Mouse (Mus musculus) stomach, embryonic 15.5 days (tissue): ENCODE measurements around the gene Bnc2. TPM values are rescaled to one million over a fixed set of nuclear protein-coding genes. Genes with fewer than 3 reads are reported as not detected.
A peak's percentile ranks its signal among the peaks of the same experiment; 100 is the strongest.

ENCODE experiments used
- ATAC-seq: fragments of 200-750 bp; cut with Nextera tagmentation; 2 replicates; pipeline ENCODE4 v1.8.0; 2017; ENCODE audit warnings: low read depth, moderate number of reproducible peaks, moderate TSS enrichment; ENCODE audit not compliant: insufficient read depth, low FRiP score
- H3K27ac ChIP-seq: fragments of 300-500 bp; sonication (generic); 2 replicates; pipeline ENCODE4 v1.5.1; 2015; ENCODE audit warnings: mild to moderate bottlenecking, inconsistent platforms
- H3K27me3 ChIP-seq: fragments of 300-500 bp; sonication (generic); replicated peaks from 2 replicates; pipeline ENCODE4 v1.6.1; 2015; ENCODE audit warnings: inconsistent platforms
- H3K36me3 ChIP-seq: fragments of 300-500 bp; sonication (generic); 2 replicates; pipeline ENCODE4 v1.6.1; 2015; ENCODE audit warnings: inconsistent platforms
- H3K4me1 ChIP-seq: fragments of 300-500 bp; sonication (generic); 2 replicates; pipeline ENCODE4 v1.6.1; 2015; ENCODE audit warnings: inconsistent platforms
- H3K4me2 ChIP-seq: fragments of 300-500 bp; sonication (generic); 2 replicates; pipeline ENCODE4 v1.6.1; 2015; ENCODE audit warnings: mild to moderate bottlenecking, inconsistent platforms
- H3K4me3 ChIP-seq: fragments of 300-500 bp; sonication (generic); replicated peaks from 2 replicates; pipeline ENCODE4 v1.5.1; 2015; ENCODE audit warnings: inconsistent platforms
- H3K9ac ChIP-seq: fragments of 300-500 bp; sonication (generic); 2 replicates; pipeline ENCODE4 v1.6.1; 2015; ENCODE audit warnings: inconsistent platforms
- H3K9me3 ChIP-seq: fragments of 300-500 bp; sonication (generic); 2 replicates; pipeline ENCODE4 v1.6.1; 2016; ENCODE audit warnings: inconsistent platforms
- WGBS: fragments of 180-500 bp; shearing (Covaris S2); methylation state at CpG from one replicate; pipeline ENCODE4 v1.1.7; 2015; 5-methylcytosine and 5-hydroxymethylcytosine counted together
- polyA plus RNA-seq: library from polyadenylated mRNA; unstranded; fragments of >200 nt; fragmentation: Nextera tagmentation; extraction: Ambion mirVana; gene quantifications from 2 replicates; pipeline ENCODE4 v1.2.1, GENCODE M21; 2015

Bnc2 gene
- polyA plus RNA-seq: 18.0 and 20.2 TPM in 2 replicates

DNA sequence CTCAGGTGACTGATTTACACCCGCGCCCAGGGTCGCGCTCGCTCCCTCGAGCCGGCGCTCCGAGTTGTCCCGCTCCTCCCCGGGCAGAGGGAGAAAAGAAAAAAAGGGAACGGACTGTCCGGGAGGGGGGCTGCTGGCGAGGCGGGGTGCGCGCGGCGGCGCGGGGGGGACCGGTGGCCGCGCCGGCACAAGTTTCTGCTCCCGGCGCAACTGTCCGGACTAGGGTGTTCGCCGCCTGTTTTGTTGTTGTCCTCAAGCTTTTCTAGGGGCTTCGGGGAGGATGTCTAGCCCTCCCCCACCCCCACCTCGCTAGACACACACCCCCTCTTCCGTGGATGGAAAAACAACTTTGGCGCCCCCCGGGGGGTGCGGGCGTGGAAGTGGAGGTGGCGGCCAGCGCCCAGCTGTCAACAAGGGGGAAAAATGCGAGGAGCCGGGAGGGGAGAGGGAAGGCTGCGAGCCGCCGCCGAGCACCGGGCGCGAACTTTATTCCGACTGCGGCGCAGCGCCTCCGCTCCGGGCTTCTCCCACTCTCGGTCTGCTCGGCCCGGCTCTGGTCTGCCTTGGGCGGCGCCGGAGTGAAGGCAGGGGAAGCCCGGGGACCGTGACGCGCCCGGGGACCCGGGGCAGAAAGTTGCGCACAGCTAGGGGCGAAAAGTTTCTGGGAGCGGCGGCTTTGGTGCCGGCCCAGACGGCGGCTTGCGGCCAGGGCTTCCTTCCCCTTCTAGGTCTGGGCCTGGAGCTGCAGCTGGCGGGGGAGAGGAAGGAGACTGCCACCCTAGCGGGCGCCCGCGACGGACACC is at the start of gene Bnc2:
Gene Bnc2 (minus strand): TSS at position 105 of the 803 bp plus-strand sequence.
- 0% methylated on average over 58 of the region's 80 CpGs for WGBS
- Histone ChIP-seq H3K9ac (peak within 1 kb of the TSS; percentile 66), H3K4me1 (no peaks in the 10 kb centered on the region), H3K27me3 (no peaks in the 10 kb centered on the region), H3K36me3 (no peaks in the 10 kb centered on the region), H3K4me3 (peak within 1 kb of the TSS; percentile 71), H3K27ac (peak within 1 kb of the TSS; percentile 93), H3K9me3 (no peaks in the 10 kb centered on the region), H3K4me2 (peak within 1 kb of the TSS; percentile 90)
- ATAC-seq: peak; percentile 63; the same call in 1 of the 2 replicates

DNA sequence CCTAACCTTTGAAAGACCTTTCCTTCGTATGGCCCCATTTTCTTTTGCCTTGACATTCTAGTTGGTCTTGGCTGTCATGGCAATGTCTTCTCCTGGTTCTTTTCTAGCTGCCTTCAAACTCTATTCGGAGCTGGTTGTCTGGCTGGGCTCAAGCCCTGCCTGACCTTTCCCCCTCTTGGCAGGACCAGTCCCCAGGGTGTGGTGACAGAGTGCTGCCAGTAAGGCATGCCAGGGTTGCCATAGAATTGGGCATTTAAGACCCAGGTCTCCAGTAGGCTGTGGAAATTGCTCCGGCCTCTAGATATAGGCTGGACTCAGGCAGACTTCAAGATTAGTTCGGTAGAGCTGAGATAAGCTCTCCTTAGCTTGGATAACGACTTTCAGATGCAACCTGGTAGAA is 32.9 kb upstream of the Bnc2 start:
- Histone ChIP-seq H3K4me2 (no peak overlapping the region), H3K4me1 (no peaks in the 10 kb centered on the region), H3K27ac (no peak overlapping the region), H3K9me3 (no peaks in the 10 kb centered on the region), H3K36me3 (no peaks in the 10 kb centered on the region), H3K27me3 (no peaks in the 10 kb centered on the region), H3K9ac (no peak overlapping the region), H3K4me3 (no peak overlapping the region)
- WGBS: 74% methylated on average over 5 of the region's 5 CpGs
- ATAC-seq: no peak

DNA sequence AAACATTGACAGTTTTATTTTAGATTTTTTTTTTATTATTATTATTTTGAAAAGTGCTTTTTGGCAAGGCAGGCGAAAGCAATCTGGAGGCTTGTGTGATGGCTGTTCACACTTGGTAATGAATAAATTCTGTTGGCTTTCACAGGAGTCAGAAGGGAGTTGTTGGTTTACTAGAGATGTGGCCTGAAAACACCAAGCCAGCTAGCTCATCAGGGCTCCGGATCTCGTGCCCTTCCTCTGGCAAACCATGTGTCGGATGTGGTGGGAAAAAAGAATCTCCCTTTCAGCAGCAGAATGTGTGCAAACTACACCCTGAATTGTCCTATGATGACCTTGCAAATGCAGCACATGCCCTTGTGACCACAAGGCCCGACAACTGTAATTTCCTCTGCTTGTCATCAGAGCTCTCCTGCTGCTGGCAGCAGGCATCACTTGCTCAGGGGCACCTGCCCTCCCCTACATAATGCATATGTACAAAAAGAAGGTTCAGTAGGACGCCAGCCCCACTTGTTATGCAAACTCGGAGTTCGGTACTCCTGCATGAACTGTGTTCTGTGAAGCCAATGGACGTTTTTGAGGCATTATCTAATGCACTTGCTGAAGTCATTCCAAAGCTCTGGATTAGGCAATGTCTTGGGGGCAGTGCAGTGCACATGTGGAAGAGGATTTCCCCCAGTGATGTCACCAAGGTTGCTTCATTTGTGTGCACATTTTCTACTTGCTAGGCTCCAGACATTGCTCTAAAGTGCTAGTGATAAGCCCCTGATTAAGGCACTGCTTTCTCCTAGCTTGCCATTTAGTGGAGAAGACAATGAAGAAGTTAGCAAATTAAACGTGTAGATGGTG is 10.7 kb upstream of the Bnc2 start:
- H3K9me3 ChIP-seq: no peaks in the 10 kb centered on the region
- no peak overlapping the region for H3K9ac ChIP-seq
- no peaks in the 10 kb centered on the region for H3K27me3 ChIP-seq
- no peak overlapping the region for H3K27ac ChIP-seq
- ATAC-seq: no peak
- no peaks in the 10 kb centered on the region for H3K36me3 ChIP-seq
- H3K4me2 ChIP-seq: no peak overlapping the region
- no peaks in the 10 kb centered on the region for H3K4me1 ChIP-seq
- WGBS: 69% methylated on average over 10 of the region's 10 CpGs
- H3K4me3 ChIP-seq: no peak overlapping the region

DNA sequence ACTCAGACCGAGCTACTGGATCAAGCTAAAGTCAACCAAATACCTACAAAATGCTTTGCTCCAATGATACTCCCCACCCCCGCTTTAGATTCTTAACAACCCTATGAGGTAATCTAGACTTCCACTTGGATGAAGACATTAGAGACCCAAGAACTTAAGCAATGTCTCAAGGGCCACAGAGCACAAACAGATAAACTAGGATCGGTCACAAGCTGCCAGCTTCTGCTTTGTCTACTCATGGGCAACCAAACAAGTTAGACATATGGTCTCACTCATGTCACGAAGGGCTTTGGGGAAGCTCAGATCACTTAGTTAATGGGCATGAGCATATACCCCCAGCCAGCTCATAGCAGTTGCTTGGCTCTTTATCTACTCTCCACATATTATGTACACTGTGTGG is 9.9 kb upstream of the Bnc2 start:
- 79% methylated on average over 4 of the region's 4 CpGs for WGBS
- ATAC-seq: no peak
- no peaks in the 10 kb centered on the region for H3K9me3 ChIP-seq

DNA sequence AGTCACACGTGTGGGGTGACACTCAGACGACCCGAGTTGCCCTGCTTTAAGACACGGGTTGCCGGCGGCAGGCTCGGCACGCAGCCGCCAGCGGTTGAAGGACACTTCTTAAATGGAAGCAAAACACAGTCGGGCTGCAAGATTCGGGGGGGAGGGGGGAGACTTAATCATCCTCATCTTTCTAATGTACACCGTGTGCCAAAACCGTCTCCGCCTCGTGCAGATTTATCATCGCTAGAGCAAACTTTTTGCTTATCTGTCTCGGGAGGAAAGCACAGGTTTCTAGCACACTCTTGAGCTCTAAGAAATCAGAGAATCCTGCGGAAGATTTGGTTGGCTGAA is 870 bp upstream of the Bnc2 start:
- ATAC-seq: peak; percentile 18; the same call in 1 of the 2 replicates
- H3K36me3 ChIP-seq: no peaks in the 10 kb centered on the region

More for the DNA sequence above, 9.9 kb upstream of the Bnc2 start:
- Histone ChIP-seq H3K4me2 (no peak overlapping the region), H3K27ac (no peak overlapping the region), H3K9ac (no peak overlapping the region), H3K36me3 (no peaks in the 10 kb centered on the region), H3K4me1 (no peaks in the 10 kb centered on the region), H3K4me3 (no peak overlapping the region), H3K27me3 (no peaks in the 10 kb centered on the region)

DNA sequence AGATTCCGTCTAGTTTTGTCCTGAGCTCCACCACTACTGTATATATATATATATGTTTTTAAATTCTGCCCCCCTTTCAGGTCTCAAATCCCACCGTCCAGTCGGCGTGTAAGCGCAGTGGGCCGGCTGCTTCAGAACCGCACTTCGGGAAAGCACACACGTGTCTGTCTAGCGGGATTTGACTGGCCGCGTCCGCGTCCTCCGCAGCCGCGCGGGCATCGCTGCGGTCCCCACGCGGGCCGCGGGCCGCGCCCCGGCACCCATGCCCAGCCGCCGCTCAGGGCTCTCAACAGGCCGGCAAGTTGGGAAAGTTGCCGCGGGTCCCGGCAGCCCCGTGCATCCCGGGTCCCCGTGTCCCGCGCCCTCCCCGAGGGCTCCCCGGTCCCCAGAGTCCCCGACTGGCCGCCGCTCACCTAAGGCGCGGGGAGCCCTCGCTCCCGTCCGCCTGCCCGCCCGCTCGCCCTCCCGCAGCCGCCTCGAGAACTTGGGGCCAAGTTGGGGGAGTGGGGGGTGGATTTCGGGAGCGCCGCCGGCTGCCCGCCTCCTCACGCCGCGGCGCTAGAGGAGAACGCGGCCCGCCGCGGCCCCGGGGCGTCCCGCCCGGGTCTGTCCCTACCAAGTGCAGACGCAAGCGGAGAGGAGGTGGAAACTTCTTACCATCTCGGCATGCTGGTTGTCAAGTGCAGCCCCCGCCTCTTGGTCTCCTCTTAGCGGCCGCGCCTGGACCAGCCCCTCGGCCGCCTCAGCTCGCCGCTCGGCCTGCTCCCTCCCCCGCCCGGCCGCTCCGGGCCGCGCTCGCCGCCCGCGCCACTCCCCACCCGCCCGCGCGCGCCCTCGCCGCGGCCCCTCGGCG is 531 bp downstream of the Bnc2 start:
- Histone ChIP-seq H3K27me3 (no peaks in the 10 kb centered on the region), H3K4me1 (no peaks in the 10 kb centered on the region), H3K27ac (peak overlapping the region; percentile 93), H3K36me3 (no peaks in the 10 kb centered on the region), H3K9me3 (no peaks in the 10 kb centered on the region), H3K4me2 (peak overlapping the region; percentile 90), H3K9ac (peak overlapping the region; percentile 66; the same call in 1 of the 2 replicates), H3K4me3 (peak overlapping the region; percentile 71)
- under 1% methylated on average over 92 of the region's 104 CpGs for WGBS
- peak; percentile 75; the same call in 1 of the 2 replicates for ATAC-seq

More for the DNA sequence above, 870 bp upstream of the Bnc2 start:
- Histone ChIP-seq H3K27me3 (no peaks in the 10 kb centered on the region), H3K27ac (peak overlapping the region; percentile 93), H3K9me3 (no peaks in the 10 kb centered on the region), H3K9ac (peak overlapping the region; percentile 47), H3K4me2 (peak overlapping the region; percentile 90), H3K4me3 (peak overlapping the region; percentile 71), H3K4me1 (no peaks in the 10 kb centered on the region)
- WGBS: under 1% methylated on average over 19 of the region's 19 CpGs

DNA sequence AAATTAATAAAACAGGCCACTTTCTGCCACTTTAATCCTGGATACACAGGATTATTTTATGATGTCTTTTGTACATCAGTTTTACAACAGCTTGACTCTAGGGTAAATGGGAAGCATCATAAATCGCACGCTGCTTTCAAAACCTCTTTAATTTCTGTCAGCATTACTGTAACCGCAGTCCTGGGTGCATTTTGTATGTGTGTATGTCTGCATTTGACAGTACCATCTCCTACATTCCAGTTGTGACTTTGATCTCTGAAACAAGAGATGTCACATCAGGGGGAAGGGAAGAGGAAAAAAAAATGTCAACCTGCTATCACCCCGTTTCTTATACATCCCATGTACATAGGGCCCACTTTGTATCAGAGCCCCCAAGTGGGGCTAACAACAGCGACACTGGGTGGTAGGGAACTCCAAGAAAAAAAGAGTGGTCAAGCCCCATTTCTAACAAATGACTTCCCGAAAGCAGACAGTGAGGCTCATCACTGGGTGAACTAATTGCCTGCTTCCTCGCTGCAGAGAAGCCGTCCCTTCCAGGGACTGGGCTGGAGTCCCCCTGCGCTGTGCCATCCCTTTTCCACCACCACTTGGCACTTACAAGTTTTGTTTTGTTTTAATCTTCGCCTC is 1.3 kb downstream of the Bnc2 start:
- Histone ChIP-seq H3K4me3 (peak overlapping the region; percentile 71), H3K9ac (0 out of 2 replicates have a peak overlapping the region, but pooled peaks have one; percentile 66), H3K4me2 (peak overlapping the region; percentile 90), H3K4me1 (no peaks in the 10 kb centered on the region), H3K9me3 (no peaks in the 10 kb centered on the region), H3K27me3 (no peaks in the 10 kb centered on the region), H3K27ac (peak overlapping the region; percentile 93), H3K36me3 (no peaks in the 10 kb centered on the region)
- 12% methylated on average over 10 of the region's 10 CpGs for WGBS
- no peak for ATAC-seq

DNA sequence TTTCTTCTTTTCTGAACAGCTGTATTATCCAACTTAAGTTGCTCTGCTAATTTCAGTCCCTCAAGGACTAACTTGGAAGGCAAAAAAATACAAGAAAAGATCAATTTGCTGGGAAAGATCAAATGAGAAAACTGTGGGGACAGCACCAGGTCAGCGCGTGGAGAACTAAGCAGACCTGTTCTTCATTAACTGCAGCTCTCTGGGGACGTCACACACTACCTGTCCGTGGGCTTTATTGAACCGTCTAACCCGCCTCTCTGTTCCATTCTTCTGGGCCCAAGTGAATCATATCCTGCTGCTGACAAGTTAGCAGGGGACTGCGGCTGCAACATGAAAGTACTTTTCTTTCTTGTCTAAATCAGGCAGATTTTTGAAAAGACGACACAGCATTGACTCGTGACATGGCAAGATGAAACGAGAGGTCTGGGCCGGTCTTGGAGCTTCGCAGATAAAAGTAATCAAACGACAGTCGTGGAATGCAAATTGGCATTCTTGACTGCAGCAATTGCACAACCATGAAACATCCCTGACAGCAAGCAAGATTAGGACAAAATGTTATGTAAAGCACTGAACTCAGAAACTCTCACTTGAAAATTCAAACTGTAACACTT is 2.8 kb downstream of the Bnc2 start:
- H3K4me1 ChIP-seq: no peaks in the 10 kb centered on the region
- H3K9me3 ChIP-seq: no peaks in the 10 kb centered on the region
- H3K27ac ChIP-seq: no peak overlapping the region
- no peaks in the 10 kb centered on the region for H3K36me3 ChIP-seq
- H3K4me3 ChIP-seq: no peak overlapping the region
- no peaks in the 10 kb centered on the region for H3K27me3 ChIP-seq
- ATAC-seq: no peak
- WGBS: 21% methylated on average over 14 of the region's 14 CpGs
- peak overlapping the region; percentile 90 for H3K4me2 ChIP-seq
- no peak overlapping the region for H3K9ac ChIP-seq

DNA sequence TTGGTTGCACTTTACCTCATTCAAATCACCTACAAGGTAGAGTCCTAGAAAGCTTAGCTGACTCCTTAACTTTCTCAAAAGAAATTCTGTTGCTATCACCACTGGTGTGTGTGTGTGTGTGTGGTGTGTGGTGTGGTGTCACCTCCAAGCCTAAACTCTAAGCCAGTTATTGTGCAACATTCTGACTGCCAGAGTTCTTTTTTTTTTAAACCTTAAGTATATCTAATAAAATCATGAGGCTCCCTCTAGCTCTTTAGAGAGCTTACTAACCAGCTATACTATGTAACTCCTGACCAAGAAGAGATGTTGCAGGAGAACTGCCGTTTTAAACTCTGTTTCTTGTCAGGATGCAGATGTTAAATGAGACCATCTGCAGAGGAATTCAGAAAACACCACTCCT is 4.1 kb downstream of the Bnc2 start:
- H3K4me1 ChIP-seq: no peaks in the 10 kb centered on the region
- H3K9me3 ChIP-seq: no peaks in the 10 kb centered on the region
- H3K27ac ChIP-seq: no peak overlapping the region
- H3K36me3 ChIP-seq: no peaks in the 10 kb centered on the region
- no peak for ATAC-seq
- 23% methylated on average over 1 of the region's 1 CpGs for WGBS
- no peak overlapping the region for H3K9ac ChIP-seq
- H3K4me3 ChIP-seq: no peak overlapping the region
- H3K4me2 ChIP-seq: no peak overlapping the region
- H3K27me3 ChIP-seq: no peaks in the 10 kb centered on the region

DNA sequence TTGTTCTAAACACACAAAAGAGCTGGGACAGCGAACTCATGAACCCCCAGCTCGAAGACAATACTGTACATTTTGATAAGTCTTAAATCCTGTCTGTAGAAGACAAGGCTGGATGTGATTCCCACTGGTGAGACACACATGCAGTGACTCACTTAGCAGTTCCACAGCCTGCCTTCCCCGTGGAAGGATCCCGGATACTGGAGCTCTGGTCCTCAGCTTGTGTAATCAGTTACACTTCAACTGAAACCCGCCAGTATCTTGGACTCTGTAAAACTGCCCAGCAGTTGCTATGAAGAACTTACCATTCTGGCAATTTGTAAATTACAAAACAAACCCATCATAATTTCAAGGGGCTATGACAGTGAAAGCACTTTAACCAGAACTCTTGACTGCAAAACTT is 5.4 kb downstream of the Bnc2 start:
- Histone ChIP-seq H3K4me1 (no peaks in the 10 kb centered on the region), H3K27ac (peak overlapping the region; percentile 23; the same call in 1 of the 2 replicates), H3K9me3 (no peaks in the 10 kb centered on the region), H3K4me3 (no peak overlapping the region), H3K27me3 (no peaks in the 10 kb centered on the region), H3K4me2 (0 out of 2 replicates have a peak overlapping the region, but pooled peaks have one; percentile 25), H3K36me3 (no peaks in the 10 kb centered on the region), H3K9ac (no peak overlapping the region)
- ATAC-seq: no peak
- WGBS: 38% methylated on average over 5 of the region's 5 CpGs
